Mouse (Mus musculus) granulocyte monocyte progenitor cell, adult 5-6 weeks (primary cell): ENCODE measurements around the gene Pde4b. TPM values are rescaled to one million over a fixed set of nuclear protein-coding genes. Genes with fewer than 3 reads are reported as not detected.

ENCODE experiments used
- ATAC-seq: replicated peaks from 2 replicates; pipeline ENCODE4 v1.8.0; 2016; ENCODE audit warnings: mild to moderate bottlenecking, moderate TSS enrichment, inconsistent platforms; ENCODE audit not compliant: poor library complexity, severe bottlenecking
- total RNA-seq, 2 experiments: library from RNA; stranded (forward) in 1 of 2; stranded (reverse) in 1 of 2; fragments of 200-712, 200-1000 nt in 1 of 2; fragments of >200 nt in 1 of 2; fragmentation: Nextera tagmentation in 1 of 2; gene quantifications; 2 replicates each; pipeline ENCODE4 v1.2.3; 2014 to 2017

The Pde4b gene
- total RNA-seq, 2 experiments from 2014 or later = 6.1 to 10.3 TPM

DNA sequence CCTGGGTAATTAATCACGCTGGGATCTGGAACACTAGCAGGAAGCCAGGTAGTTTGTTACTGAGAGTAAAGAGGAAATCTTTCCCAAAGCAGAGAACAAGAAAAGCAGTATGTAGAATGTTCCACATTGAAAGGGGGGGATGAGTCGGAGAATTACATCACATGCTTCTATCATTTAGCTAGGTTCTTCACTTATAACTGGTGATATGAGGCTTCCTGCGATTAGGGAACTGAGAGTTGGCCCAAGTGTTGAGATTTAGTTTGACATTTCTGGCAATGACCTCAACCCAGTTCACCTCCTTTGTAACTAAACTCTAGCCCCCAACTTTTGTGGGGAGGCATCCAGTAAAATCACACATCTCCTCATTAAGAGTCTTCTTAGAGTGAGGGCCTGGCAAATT, 185.0 kb downstream of the Pde4b start:
- peak; percentile 74 for ATAC-seq

DNA sequence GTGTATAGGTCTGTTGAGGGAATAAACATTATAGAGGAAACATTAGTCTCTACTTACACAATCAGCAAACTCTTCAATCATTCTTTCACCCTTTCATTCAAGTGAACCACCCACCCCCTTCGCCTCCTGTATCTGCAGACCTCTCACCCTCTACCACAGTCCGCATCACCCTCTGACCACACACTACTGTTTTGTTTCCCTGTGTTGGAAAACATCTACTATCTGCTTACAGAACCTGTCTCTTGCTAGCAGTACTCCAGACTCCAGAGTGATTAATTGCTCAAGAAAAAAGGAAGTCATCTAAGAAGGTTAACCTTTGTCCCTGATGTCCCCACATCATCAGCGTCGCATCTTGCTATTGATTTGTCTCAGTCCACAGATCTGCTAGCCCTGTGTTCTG, 185.4 kb downstream of the Pde4b start:
- ATAC-seq = peak; percentile 76

DNA sequence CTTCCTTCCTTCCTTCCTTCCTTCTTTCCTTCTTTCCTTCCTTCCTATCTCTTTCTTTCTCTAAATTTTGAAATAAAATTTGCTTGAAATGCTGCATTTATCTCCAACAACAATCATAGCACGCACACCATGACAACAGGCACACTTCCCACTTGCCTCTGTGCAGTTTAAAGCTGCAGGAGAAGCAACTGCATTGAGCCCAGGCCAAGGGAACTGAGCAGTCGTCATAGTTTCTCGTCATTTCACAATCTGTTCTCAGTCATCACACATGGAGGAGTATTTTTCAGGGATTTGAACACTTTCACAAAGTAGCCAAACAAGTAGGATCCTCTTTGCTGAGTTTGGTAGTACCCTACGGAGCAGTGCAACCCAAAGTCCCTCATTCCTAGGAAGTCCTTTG, 188.4 kb downstream of the Pde4b start:
- ATAC-seq = no peak

DNA sequence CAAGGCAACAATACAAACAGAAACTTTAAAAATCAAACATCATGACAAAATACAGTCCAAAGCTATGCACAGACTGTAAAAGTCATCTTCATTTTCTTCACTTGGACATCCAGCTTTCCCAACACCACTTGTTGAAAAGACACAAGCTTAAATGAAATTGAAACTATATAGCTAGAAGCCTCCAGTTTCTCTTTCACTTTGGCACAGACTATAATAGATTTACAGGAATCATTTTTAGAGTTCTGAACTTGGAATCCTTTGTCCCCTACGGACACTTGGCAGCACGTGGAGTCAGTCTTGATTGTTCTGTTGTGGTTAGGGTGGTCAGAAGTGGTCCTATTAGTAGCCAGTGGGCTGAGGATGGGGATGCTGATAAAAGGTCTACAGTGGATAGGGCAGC, 191.6 kb downstream of the Pde4b start:
- peak; percentile 22; the same call in 1 of the 2 replicates for ATAC-seq

DNA sequence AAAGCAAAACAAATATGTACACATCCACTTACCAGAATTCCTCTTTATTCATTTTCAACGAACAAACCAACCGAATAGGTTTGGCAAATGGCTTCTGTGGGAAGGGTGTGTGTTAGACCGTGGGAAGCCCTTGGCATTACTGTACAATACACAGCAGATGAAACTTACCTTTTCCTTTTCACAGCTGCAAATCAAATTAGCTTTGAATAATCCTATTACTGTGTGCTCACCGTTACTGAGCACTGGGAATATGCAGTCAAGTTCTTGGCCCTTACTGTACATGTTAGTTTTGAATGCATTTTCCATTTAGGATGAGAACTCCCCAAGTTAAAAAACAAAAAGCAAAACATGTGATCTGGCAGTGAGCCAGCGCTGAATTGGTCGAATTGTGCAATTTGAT, 199.8 kb downstream of the Pde4b start:
- ATAC-seq = no peak

DNA sequence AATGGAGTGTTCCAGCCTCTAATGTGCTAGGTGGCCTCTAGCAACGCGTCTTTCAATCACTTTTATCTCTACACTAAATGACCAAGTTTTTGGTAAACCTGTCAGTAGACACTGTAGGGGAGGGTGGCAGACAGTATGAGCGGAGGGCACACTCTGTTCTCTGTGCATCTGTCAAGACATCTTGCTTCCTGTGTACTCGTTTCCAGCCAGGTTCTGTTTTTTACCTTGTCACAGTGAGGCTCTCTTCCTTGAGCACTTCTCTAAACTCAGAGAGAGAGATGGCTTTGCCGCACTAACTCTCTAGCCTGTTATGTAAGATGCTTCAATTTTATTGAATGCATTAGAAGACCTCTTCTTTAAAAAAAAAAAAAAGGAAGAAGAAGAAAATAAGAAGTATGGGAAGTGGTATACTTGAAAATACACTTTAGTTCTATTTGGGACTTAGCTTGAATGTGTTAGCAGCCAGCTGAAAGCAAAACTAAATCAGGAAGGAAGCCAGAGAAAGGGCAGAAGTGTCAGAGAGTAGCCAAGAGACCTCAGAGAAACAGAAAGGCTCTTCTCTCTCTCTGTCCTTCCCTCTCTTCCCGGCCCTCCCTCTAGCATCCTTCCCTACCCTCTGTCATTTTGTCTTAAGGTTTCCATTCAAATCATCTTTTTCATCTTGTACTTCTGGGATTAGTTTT, 202.8 kb downstream of the Pde4b start:
- peak; percentile 83 for ATAC-seq

DNA sequence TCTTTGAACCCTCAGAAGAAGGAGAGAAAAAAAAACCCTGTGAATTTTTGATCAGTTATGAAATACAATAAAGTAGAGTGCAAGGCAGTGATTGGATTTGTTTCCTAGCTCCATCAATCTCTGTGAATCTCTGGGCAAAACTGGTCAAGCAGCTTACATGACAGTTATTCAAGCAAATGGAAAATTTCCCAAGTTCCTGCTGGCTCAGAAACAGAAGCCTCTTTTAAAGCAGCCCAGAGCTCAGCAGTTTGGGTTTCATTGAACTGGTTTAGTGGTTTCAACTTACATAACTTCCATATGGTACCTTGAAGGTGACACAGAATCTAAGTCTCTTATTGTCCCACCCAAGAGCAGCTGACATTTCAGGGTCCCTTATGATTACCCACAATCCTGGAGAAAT, 210.2 kb downstream of the Pde4b start:
- ATAC-seq = no peak

DNA sequence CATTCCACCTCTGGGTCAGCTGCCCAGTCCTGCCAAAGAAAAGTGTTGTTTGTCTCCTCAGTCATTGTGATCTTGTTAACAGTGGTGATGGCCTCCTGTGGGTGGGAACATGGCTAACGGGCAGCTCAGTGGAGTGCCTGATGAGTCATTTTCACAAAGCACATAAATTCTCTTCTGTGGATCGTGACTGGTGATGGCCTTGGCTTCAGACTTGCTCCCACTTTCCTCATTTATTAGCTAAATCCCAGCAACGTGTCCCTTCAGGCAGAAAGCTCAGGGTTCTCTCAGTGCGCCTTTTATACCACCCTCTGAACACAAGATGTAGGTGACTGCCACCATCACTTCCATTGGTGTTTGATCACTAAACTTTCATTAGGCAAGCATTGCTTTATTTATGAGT, 215.2 kb downstream of the Pde4b start:
- no peak for ATAC-seq

DNA sequence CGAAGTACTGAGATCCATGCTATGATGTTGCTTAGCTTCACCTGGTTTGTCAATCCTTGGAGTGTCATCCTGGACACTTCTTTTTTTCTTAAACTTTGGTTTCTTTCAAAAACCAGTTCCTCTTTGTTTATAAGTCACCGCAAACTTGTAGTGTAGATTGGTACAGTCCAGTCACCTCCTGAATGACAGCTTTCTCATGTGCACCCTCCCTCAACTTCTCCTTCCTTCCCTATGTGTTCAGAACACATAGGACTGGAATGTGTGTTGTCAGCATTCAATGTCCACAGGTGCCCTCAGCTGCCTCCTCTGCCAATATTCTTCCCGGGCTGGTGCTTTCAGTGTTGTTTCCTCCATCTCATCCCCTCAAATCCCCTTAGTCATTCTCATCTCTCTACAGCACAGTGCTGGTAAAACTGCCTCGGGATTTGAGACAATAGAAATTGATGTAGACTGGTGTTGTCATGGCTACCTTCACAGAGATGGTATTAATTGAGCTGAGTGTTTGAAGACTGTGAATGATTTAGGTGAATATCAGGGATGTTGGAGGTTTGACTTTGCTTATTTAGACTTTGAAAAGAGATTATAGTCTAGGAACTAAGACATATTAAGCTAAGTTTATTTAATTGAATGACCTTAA, 220.4 kb downstream of the Pde4b start:
- ATAC-seq = peak; percentile 66

DNA sequence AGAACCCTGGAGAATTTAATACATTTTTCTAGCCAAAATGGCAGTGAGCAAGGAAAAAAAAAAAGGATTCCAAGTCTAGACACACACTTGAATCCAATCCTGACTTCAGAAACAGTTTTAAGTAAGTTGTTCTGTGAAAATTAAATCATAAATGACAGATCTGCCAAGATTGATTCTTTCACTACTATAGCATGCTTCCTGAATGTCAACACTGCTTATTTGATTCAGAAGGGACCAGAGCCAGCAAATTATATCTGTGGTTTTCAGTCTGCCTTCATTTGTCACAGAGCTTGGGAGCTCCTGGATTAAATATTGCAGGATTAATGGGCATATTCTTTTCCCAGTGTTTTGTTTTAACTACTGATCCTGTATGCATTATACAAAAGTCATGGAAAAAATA, 223.3 kb downstream of the Pde4b start:
- ATAC-seq = no peak

DNA sequence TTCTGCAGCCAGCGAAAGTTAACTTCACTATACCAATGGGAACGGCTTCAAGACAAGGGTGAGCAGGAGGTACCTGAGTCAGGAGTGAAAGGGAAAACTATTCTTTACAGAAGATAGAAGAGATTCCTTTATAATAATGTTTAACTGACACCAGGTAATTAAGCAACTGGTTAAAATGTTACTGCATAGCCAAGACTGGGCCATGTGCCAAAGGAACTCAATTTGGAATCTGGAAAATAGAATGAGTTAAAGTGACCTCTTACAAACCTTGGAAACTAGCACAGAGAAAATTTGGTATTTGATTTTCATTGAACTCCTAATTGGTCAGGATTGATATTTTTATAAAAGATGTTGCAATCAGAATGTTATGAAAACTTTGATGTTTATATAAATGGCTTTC, 228.7 kb downstream of the Pde4b start:
- ATAC-seq = no peak

DNA sequence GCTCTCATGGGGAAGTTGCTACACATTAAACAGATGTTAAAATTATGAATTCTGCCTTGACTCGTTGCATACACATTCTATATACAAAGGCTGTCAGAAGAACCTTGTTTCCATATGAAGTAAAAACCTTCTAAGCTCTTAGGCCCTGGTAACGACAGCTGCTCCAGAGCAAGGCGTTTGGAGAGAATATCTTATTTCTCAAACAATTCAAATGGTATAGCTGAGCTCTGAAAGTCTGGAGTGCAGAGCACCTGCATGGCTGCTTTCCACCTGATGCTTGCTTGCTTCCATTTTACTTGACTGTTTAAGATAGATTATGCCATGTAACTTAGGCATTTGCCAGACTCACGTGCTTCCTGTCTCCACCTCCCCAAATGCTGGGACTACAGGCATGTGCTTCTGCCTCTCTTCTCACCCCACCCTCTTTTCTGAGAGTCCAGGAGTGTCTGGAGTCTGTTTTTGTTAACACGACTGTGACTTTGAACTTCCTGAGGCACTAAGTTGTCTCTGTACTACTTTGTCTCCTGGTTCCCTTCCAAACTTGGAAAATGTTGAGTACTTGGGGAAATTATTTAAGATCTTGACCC, 229.4 kb downstream of the Pde4b start:
- no peak for ATAC-seq

DNA sequence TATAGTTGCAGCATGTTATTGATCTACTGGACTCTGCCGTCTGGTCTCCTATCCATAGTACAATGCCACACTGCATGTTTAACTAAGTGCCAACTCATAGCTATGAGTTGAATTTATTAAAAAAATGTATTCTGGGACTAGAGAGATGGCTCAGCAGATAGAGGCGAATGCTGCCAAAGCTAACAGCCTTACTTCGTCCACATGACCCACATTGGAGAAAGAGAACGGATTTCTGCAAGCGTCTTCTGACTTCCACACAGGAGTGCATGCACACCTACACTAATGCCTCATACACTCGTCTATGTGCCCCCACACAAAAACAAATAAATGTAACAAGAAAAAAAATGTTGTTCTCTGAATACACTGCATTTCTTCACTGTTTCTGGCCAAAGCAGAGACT, 231.3 kb downstream of the Pde4b start:
- no peak for ATAC-seq

DNA sequence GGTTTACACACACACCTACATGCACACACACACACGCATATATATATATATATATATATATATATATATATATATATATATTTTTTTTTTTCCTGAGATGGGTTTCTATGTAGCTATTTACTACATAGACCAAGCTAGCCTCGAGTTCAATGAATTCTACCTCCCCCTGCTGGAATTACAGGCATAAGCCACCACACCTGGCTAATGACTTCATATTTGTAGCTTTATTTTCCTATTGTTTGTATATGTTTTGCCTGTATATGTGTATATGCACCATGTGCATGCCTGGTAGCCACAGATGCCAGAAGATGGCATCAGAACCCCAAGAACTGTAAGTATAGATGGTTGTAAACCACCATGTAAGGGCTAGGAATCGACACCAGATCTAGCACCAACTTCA, 234.0 kb downstream of the Pde4b start:
- ATAC-seq = no peak

DNA sequence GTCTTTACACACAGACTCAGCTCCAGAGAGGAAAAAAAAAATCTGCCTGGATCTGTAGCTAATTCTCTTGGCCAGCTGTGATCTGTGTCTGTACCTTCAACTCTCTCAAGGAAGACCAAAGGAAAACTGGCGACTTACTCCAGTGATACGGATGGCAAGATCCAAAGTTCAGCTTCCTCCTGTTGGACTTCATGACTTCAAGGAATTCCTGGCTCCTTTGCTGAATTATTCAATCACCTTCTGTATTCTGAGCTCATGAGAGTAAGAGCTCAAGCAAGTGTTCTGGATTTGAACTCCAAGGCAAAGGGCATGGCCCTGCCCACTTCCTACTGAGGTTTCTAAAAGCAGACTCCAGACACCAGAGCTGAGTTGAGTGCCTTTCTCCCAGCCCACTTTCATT, 245.0 kb downstream of the Pde4b start:
- no peak for ATAC-seq

DNA sequence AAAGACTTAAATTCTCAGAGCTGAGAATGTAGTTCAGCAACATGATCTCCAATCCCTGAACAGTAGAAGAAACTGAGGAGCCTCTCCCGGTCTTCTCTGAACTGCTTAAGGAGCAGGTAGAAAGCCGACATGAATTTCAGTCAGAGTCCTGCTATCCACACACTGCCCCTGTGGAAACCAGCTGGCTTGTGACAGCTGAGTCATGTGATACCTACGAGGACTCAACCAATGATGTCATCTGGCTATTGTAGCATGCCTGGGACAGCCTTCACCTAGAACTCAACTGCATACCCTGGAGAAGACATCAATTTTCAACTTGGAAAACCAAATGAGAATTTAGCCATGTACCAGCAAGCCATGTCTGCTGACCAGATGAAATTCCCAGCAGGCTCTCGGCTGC, 245.5 kb downstream of the Pde4b start:
- no peak for ATAC-seq

DNA sequence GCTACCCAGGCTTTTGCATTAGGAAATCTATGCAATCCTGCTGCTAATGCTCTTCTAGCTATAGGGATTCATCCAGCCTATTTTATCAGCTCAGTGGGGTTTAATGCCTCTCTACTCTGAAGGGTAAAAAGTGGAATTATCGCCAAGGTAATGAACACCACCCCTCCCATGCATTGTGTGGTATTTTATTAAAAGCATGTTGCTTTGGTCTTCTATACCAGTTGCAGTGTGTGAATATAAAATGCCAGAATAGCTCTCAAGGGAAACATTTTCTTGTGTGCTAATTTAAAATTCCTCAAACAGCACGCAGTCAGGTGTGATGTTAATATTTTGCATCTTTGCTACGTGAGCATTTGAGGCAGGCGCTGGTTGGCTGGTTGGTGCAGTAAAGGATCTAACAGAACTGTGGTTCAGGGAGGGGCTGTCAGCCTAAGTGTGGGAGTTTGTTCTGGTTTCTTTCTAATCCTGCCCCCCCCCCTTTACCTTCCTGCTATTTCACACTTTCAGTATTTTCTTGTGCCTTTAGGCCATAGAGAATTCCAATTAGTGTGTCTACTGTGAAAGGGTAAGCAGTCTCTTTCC, 259.7 kb downstream of the Pde4b start:
- ATAC-seq = no peak

DNA sequence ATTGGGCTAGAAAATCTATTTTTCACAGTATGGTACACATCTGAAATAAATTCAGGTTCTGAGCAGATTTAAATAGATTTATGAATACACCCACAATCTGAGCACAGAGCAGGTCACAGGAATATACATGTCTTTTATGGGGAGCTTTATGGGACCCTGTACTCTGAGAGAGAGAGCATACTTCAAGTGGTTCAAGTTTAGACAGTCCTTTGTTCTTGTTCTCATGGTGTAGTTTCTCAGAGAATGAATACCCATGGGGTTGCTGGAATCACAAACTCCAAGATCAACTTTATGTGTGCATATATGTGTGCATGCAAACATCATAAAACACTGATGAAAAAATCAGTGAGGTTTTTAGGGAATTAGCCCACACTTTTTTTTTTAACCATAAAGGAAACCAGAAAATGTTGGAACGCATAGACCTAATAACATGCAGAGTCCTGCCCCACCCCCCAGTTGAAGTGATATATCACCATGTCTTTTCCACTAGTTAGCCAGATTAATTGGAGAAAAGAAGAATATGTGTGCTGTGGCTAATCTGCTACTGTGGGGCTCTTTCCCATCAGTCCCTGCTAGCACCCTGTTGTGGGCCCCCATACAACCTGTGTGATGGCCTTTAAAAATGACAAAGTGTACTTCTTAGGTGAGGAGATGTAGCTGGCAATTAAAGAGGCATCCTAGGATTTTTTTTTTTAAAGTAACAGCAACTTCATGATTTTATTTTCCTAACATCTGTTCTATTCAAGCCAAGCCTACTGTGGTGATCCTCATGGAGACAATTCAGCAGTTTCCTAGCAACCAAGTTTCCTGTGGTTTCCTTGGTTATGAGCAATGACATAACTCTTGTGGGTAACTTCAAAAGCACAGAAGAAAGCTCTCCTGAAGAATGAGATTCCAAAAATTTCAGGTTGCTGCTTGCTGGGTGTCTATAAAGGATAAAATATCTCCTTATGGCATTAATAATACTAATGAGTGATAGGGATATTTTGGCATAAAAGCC, 264.4 kb downstream of the Pde4b start:
- ATAC-seq = peak; percentile 94

DNA sequence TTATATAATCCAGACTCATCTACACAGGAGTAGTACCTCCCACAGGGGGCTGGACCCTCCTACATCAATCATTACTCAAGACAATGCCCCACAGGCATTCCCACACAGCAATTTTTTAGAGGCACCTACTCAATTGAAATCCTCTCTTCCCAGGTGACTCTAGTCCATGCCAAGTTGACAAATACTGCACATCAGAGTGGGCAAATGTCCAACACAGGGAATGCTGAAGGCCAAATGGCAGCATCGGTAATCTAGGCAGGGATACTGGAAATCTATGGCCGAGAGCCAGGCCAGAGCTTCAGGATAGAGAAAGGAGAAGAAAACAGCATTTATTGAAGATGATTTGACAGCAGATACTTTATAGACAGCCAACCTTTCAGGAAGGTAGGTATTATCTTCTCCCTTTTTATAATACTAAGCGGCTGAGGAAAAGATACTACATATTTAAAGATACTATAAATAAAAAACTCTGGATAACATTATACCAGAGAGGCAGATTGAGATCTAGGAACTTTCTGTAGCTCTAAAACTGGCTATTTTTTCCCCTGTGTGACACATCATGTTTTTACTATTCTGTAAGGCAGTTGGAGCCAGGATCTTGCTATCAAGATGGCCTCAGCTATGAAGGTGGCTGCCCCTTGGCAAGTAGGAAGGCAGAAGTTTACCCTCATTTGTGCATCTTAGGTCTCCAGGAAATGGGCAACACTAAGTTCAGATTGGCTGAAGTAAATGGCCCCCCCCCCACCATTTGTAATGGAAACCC, 266.5 kb downstream of the Pde4b start:
- no peak for ATAC-seq
